Mouse (Mus musculus) C3H10T1/2 (cell line): Measurements from ENCODE around the gene Fam53b. TPM values are rescaled to one million over a fixed set of nuclear protein-coding genes. Genes with fewer than 3 reads are reported as not detected.

Experiments
- polyA plus RNA-seq, 2 experiments: library from polyadenylated mRNA; unstranded; fragments of >200 nt; fragmentation: generic; extraction: Trizol; gene quantifications; one replicate each; pipeline ENCODE4 v1.2.1; 2012; ENCODE audit warnings: missing spikeins in 2 of 2

The Fam53b gene
- polyA plus RNA-seq, result 10 to 100 TPM in 1 of 2 experiments, 1 to 10 TPM in 1; 1.4 to 11.2 TPM

DNA sequence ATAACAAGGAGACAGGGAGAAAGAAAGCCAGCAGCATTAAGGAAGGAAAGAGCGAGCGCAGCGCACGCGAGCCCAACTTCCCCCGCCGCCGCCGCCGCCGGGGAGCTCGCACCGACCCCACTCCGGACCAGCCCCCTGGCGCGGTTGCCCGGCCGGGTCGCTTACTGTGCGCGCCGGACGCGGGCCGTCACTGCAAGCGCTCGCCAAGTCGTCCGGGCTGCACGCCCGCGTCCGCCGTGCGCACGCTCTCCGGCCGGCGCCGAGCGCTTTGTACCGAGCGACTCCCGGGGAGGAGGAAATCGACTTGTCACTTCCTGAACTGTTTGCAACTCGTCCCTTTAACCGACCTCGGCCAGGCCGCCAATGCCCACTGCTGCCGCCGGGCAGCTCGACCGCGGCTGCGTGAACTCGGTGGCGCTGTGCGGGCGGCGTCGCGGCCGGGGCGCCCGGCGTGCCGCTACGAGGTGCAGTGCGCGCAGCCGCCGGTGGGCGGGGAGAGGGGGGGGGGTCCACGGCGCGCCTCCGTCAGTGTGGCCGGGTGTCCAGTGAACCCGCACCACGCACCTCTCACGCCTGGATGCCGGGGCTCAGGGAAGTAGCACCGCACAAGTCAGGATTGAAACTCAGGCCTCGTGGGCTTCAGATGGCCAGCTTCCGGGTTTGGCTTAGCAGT is at the start of gene Fam53b:
Fam53b (minus strand) TSS at position 471 of the 673 bp plus-strand sequence.

DNA sequence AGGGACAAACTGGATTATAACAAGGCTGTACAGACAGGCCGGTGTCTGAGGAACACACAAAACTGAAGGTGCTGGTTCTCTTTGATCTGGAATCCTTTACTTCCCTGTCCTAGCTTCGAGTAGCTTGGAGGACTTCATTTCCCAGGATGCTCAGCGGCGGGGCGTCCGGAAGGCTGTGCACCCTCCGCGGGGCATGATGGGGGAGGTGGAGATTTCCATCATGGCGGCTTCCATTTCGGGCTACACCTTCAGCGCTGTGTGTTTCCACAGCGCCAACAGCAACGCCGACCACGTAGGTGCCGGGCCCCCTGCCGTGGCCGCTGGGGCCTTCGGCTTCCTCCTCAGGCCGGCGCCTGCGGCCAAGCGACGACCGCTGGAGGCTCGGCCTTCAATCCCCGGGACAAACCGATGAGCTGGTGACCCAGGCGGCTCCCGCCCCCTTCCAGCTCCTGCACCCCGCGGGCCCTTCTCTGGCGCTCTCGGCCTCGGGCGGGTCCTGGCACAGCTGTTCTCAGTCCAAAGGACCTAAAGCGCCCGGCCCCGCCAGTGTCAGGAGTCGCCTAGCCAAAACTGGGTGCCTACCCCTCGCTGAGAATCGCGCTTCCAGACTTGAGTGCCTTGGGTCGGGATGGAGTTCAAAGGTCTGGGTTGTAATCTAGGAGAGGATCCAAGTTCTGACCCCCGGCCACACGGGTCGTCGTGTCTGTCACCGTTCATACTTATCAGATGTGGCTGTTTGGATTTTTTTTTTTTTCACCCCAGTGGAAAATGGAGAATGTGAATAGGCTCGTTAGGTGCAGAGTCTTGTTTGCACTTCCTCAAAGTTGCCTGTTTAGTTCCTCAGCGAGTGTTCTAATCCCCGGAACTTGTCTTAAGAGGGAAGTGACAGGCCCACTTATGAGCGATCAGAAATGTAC is 45.6 kb upstream of the Fam53b start, which contains the start of gene Abraxas2:
Abraxas2 (plus strand) TSS at position 184 of the 917 bp plus-strand sequence.

DNA sequence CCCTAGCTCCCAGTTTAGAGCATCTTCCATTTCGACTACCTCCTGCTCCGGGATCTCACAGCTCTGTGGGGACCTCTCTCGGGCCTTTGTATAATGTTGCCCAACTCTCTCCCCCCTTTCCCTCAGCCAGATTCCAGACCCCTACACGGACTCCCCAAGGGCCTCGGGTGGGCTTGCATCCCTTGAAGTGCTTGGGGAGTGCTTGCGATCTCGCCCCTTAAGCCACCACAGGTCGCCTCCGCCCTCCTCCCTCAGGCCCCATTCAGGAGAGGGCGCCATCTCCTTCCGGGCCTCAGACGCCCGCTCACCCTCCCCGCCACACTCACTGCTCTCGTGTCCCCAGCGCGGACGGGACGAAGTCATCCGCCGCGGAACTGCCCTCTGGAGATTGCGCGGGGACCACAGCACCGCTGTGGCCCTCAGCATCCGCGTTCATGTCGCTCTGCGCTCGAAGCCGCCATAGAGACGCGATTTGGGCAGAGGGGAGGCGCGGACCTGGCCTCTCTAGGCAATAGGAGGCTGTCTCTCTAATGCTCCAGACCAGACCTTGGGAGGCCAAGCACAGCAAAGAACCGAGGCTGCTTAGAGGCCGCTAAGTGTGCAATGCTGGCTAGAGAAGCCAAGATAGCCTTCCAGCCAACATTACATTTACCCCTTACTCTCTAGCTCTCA is 38.6 kb upstream of the Fam53b start, which contains the start of gene Eef1akmt2:
Eef1akmt2 (minus strand) TSS at position 501 of the 672 bp plus-strand sequence.

Other genes with a start within 250 kb of the Fam53b start
- 100 to 1,000 TPM in 1 of 2 experiments, 10 to 100 TPM in 1; 21.1 to 121 TPM for gene Oat, start 237.5 kb downstream of the Fam53b start, polyA plus RNA-seq
- gene Nkx1-2, start 214.2 kb downstream of the Fam53b start, polyA plus RNA-seq, result not detected
- gene Lhpp, start 203.2 kb downstream of the Fam53b start, polyA plus RNA-seq, result 10 to 100 TPM; 12.3 to 15.7 TPM
- 10 to 100 TPM in 1 of 2 experiments, 1 to 10 TPM in 1; 1.1 to 11.0 TPM for gene Eef1akmt2, start 38.8 kb upstream of the Fam53b start, polyA plus RNA-seq
- gene Abraxas2, start 45.3 kb upstream of the Fam53b start, polyA plus RNA-seq, result 1 to 10 TPM in 1 of 2 experiments, under 1 TPM in 1; 0.75 to 9.0 TPM
- gene Zranb1, start 117.3 kb upstream of the Fam53b start, polyA plus RNA-seq, result 1 to 10 TPM in 1 of 2 experiments, under 1 TPM in 1; 0.96 to 9.9 TPM